16 mouse cellular contexts compared by ENCODE assay signal in genomic region chr10:128878291-128878690, GRCm38 (mm10).
"Had no signal": no experiment of that assay in that cellular context is flagged by ENCODE, and none has a peak within 500 bp of the region (broad histone marks: within the 10 kb centered on the region; RNA-seq: fewer than 3 reads in every experiment).

No protein-coding gene starts in this region.

- H3K9me3 ChIP-seq: limb, embryonic 12.5 days; liver, embryonic 13.5 days; midbrain, embryonic 12.5 days; neural tube, embryonic 13.5 days had no signal

- DNase-seq: kidney, adult 8-10 months; kidney, postnatal 36 days; layer of hippocampus, adult 9-11 months; layer of hippocampus, postnatal 36 days; liver; liver, embryonic 13.5 days; liver, postnatal 0 days; right cerebral cortex, postnatal 25 days; thymus, adult 18-20 months; thymus, postnatal 14 days had no signal

- H3K27ac ChIP-seq: kidney, postnatal 0 days; limb, embryonic 12.5 days; liver, embryonic 13.5 days; midbrain, embryonic 12.5 days; neural tube, embryonic 13.5 days had no signal

- H3K4me3 ChIP-seq: limb, embryonic 12.5 days; liver, embryonic 13.5 days; midbrain, embryonic 12.5 days; neural tube, embryonic 13.5 days had no signal

- H3K4me2 ChIP-seq: limb, embryonic 12.5 days; liver, embryonic 13.5 days; midbrain, embryonic 12.5 days; neural tube, embryonic 13.5 days had no signal

- ATAC-seq: intestine, postnatal 0 days; liver, postnatal 0 days; midbrain, embryonic 16.5 days had no signal

- H3K27me3 ChIP-seq: limb, embryonic 12.5 days; liver, embryonic 13.5 days; midbrain, embryonic 12.5 days; neural tube, embryonic 13.5 days had no signal

- H3K9ac ChIP-seq: limb, embryonic 12.5 days; liver, embryonic 13.5 days; liver, postnatal 0 days; midbrain, embryonic 12.5 days; neural tube, embryonic 13.5 days had no signal

- H3K4me1 ChIP-seq: limb, embryonic 12.5 days; liver, embryonic 13.5 days; midbrain, embryonic 12.5 days had no signal
